Mouse (Mus musculus): Measurements from ENCODE around the gene Ranbp17.

The Ranbp17 gene

GRCm38 (mm10) chr11:33399346-33399745 is 114.2 kb downstream of the Ranbp17 start:
- WGBS = 70% methylated on average over 1 of the region's 1 CpGs

- 74% methylated on average over 3 of the region's 3 CpGs for WGBS
These were observed 114.8 kb downstream of the Ranbp17 start for GRCm38 (mm10) chr11:33398701-33399100.

GRCm38 (mm10) chr11:33396275-33396674 is 117.3 kb downstream of the Ranbp17 start:
- WGBS = 91% methylated on average over 6 of the region's 6 CpGs

GRCm38 (mm10) chr11:33394093-33394492 is 119.5 kb downstream of the Ranbp17 start:
- WGBS = 85% methylated on average over 3 of the region's 3 CpGs

- WGBS = 51% methylated on average over 2 of the region's 2 CpGs
These were observed 124.9 kb downstream of the Ranbp17 start for GRCm38 (mm10) chr11:33388685-33389084.

GRCm38 (mm10) chr11:33361867-33362266 is 151.7 kb downstream of the Ranbp17 start:
- WGBS = 75% methylated on average over 5 of the region's 5 CpGs

- 85% methylated on average over 2 of the region's 2 CpGs for WGBS
These were observed 164.3 kb downstream of the Ranbp17 start for GRCm38 (mm10) chr11:33349269-33349668.

GRCm38 (mm10) chr11:33342061-33342460 is 171.5 kb downstream of the Ranbp17 start:
- 96% methylated on average over 2 of the region's 2 CpGs for WGBS

- 25% methylated on average over 7 of the region's 7 CpGs for WGBS
These were observed 176.9 kb downstream of the Ranbp17 start for GRCm38 (mm10) chr11:33336552-33337121.

- WGBS = 95% methylated on average over 3 of the region's 3 CpGs
These were observed 177.9 kb downstream of the Ranbp17 start for GRCm38 (mm10) chr11:33335616-33336015.

GRCm38 (mm10) chr11:33332137-33332536 is 181.4 kb downstream of the Ranbp17 start:
- 71% methylated on average over 5 of the region's 5 CpGs for WGBS

- WGBS = 92% methylated on average over 7 of the region's 7 CpGs
These were observed 194.4 kb downstream of the Ranbp17 start for GRCm38 (mm10) chr11:33319006-33319611.

- 86% methylated on average over 4 of the region's 4 CpGs for WGBS
These were observed 204.0 kb downstream of the Ranbp17 start for GRCm38 (mm10) chr11:33309566-33309965.

GRCm38 (mm10) chr11:33300859-33301258 is 212.7 kb downstream of the Ranbp17 start:
- WGBS = 78% methylated on average over 8 of the region's 8 CpGs

GRCm38 (mm10) chr11:33299371-33299770 is 214.2 kb downstream of the Ranbp17 start:
- 86% methylated on average over 11 of the region's 11 CpGs for WGBS

GRCm38 (mm10) chr11:33297121-33297520 is 216.4 kb downstream of the Ranbp17 start:
- WGBS = 78% methylated on average over 8 of the region's 8 CpGs

- WGBS = 57% methylated on average over 3 of the region's 3 CpGs
These were observed 218.1 kb downstream of the Ranbp17 start for GRCm38 (mm10) chr11:33295422-33295821.

GRCm38 (mm10) chr11:33294063-33294462 is 219.5 kb downstream of the Ranbp17 start:
- WGBS = 82% methylated on average over 6 of the region's 6 CpGs

- WGBS = 77% methylated on average over 2 of the region's 2 CpGs
These were observed 235.0 kb downstream of the Ranbp17 start for GRCm38 (mm10) chr11:33278571-33278970.

GRCm38 (mm10) chr11:33276637-33277036 is 236.9 kb downstream of the Ranbp17 start, which contains the start of gene Gm12117:
TSS of gene Gm12117 (minus strand) at chr11:33276737.
- 98% methylated on average over 3 of the region's 3 CpGs for WGBS

- WGBS = 86% methylated on average over 3 of the region's 3 CpGs
These were observed 238.7 kb downstream of the Ranbp17 start for GRCm38 (mm10) chr11:33274816-33275215.

- 65% methylated on average over 1 of the region's 1 CpGs for WGBS
These were observed 239.3 kb downstream of the Ranbp17 start for GRCm38 (mm10) chr11:33274294-33274693.

- 92% methylated on average over 3 of the region's 3 CpGs for WGBS
These were observed 273.3 kb downstream of the Ranbp17 start for GRCm38 (mm10) chr11:33240295-33240694.

GRCm38 (mm10) chr11:33234134-33234533 is 279.4 kb downstream of the Ranbp17 start:
- 79% methylated on average over 3 of the region's 3 CpGs for WGBS
